Comparison of ENCODE assay signal across 8 mouse cellular contexts in genomic region chr11:69685526-69686148, GRCm38 (mm10). TPM values are rescaled to one million over a fixed set of nuclear protein-coding genes. Genes with fewer than 3 reads are reported as not detected.
DNase-seq lines count a peak whose midpoint lies in the region; ATAC-seq and TF ChIP-seq lines count a peak whose summit lies in the region.

Tnfsf13 (minus strand) TSS chr11:69685784.

- no peak for TF ChIP-seq POLR2A in thymus, adult 2 months (IDR thresholded peaks at IDR 0.05; ENCODE audit: control insufficient read depth, extremely low read depth, insufficient read depth, low read length, poor library complexity)

- no peak within 1 kb of the TSS for H3K4me3 ChIP-seq in thymus, adult 2 months (ENCODE audit: control insufficient read depth, insufficient read depth, low read length)
- no peak within 1 kb of the TSS for H3K4me3 ChIP-seq in embryonic facial prominence, embryonic 10.5 days
- H3K4me3 ChIP-seq in heart, embryonic 10.5 days = no peak within 1 kb of the TSS
- H3K4me3 ChIP-seq in kidney, embryonic 15.5 days (replicated peaks) = no peak within 1 kb of the TSS
- H3K4me3 ChIP-seq in stomach, embryonic 16.5 days (replicated peaks; ENCODE audit: low read length) = no peak within 1 kb of the TSS

- no peak within 1 kb of the TSS for H3K4me2 ChIP-seq in kidney, embryonic 15.5 days
- peak within 1 kb of the TSS; percentile 20; the same call in 1 of the 2 replicates for H3K4me2 ChIP-seq in stomach, embryonic 16.5 days (ENCODE audit: low read depth, low read length)

- H3K27me3 ChIP-seq in thymus, adult 2 months (ENCODE audit: control insufficient read depth, insufficient read depth, low read length) = no peaks in the 10 kb centered on the region
- peaks cover 22% of the 10 kb centered on the region; the same call in 1 of the 2 replicates for H3K27me3 ChIP-seq in embryonic facial prominence, embryonic 10.5 days (replicated peaks; ENCODE audit: low read depth, poor library complexity, severe bottlenecking)
- H3K27me3 ChIP-seq in heart, embryonic 10.5 days (ENCODE audit: insufficient read depth, poor library complexity, severe bottlenecking) = peaks cover 23% of the 10 kb centered on the region
- no peaks in the 10 kb centered on the region for H3K27me3 ChIP-seq in kidney, embryonic 15.5 days
- H3K27me3 ChIP-seq in stomach, embryonic 16.5 days (ENCODE audit: control insufficient read depth, insufficient read depth, low read length) = no peaks in the 10 kb centered on the region

- no peak within 1 kb of the TSS for H3K9ac ChIP-seq in kidney, embryonic 15.5 days
- H3K9ac ChIP-seq in stomach, embryonic 16.5 days (ENCODE audit: low read length) = peak within 1 kb of the TSS; percentile 60

- ATAC-seq in kidney, embryonic 15.5 days (replicated peaks; ENCODE audit: low FRiP score) = no peak
- ATAC-seq in stomach, embryonic 16.5 days (ENCODE audit: insufficient read depth, low FRiP score) = no peak
- no peak for ATAC-seq in frontal cortex, adult (ENCODE audit: low TSS enrichment)

- H3K36me3 ChIP-seq in thymus, adult 2 months (ENCODE audit: control insufficient read depth, insufficient read depth, low read length) = no peaks in the 10 kb centered on the region
- H3K36me3 ChIP-seq in embryonic facial prominence, embryonic 10.5 days (replicated peaks) = no peaks in the 10 kb centered on the region; the same call in 1 of the 2 replicates
- no peaks in the 10 kb centered on the region for H3K36me3 ChIP-seq in heart, embryonic 10.5 days
- no peaks in the 10 kb centered on the region for H3K36me3 ChIP-seq in kidney, embryonic 15.5 days
- no peaks in the 10 kb centered on the region for H3K36me3 ChIP-seq in stomach, embryonic 16.5 days (ENCODE audit: control insufficient read depth, insufficient read depth, low read length)

- no peak for TF ChIP-seq CTCF in thymus, adult 2 months (IDR thresholded peaks at IDR 0.05; ENCODE audit: borderline replicate concordance, control insufficient read depth, extremely low read depth, insufficient read depth, low read length, poor library complexity)

- 79% methylated on average over 10 of the region's 10 CpGs for WGBS in thymus, adult 2 months
- 76% methylated on average over 10 of the region's 10 CpGs for WGBS in embryonic facial prominence, embryonic 10.5 days
- WGBS in heart, embryonic 10.5 days = 78% methylated on average over 10 of the region's 10 CpGs
- whole genome bisulfite sequencing in kidney, embryonic 15.5 days = 73% methylated on average over 10 of the region's 10 CpGs
- WGBS in stomach, embryonic 16.5 days = 58% methylated on average over 10 of the region's 10 CpGs

- H3K27ac ChIP-seq in thymus, adult 2 months (ENCODE audit: control insufficient read depth, insufficient read depth, low read length) = peak within 1 kb of the TSS; percentile 28; the same call in 1 of the 2 replicates
- 0 out of 2 replicates have a peak within 1 kb of the TSS, but pooled peaks have one; percentile 94 for H3K27ac ChIP-seq in embryonic facial prominence, embryonic 10.5 days (replicated peaks)
- 0 out of 2 replicates have a peak within 1 kb of the TSS, but pooled peaks have one; percentile 43 for H3K27ac ChIP-seq in heart, embryonic 10.5 days
- H3K27ac ChIP-seq in kidney, embryonic 15.5 days = peak within 1 kb of the TSS; percentile 79
- peak within 1 kb of the TSS; percentile 89 for H3K27ac ChIP-seq in stomach, embryonic 16.5 days (ENCODE audit: low read length)

- H3K4me1 ChIP-seq in thymus, adult 2 months (replicated peaks; ENCODE audit: control insufficient read depth, insufficient read depth, low read length) = peaks cover 6% of the 10 kb centered on the region
- peaks cover 41% of the 10 kb centered on the region for H3K4me1 ChIP-seq in embryonic facial prominence, embryonic 10.5 days
- peaks cover 26% of the 10 kb centered on the region for H3K4me1 ChIP-seq in heart, embryonic 10.5 days
- peaks cover 41% of the 10 kb centered on the region for H3K4me1 ChIP-seq in kidney, embryonic 15.5 days
- H3K4me1 ChIP-seq in stomach, embryonic 16.5 days (ENCODE audit: control insufficient read depth, insufficient read depth, low read length) = peaks cover 35% of the 10 kb centered on the region

- DNase-seq in thymus, adult 2 months = no peak
- DNase-seq in thymus, postnatal 25 days = no peak
- no peak for DNase-seq in embryonic facial prominence, embryonic 10.5 days (ENCODE audit: low spot score)
- no peak for DNase-seq in heart, embryonic 10.5 days (ENCODE audit: low spot score)
- DNase-seq in lung, postnatal 14 days = peak; percentile 86

- no peaks in the 10 kb centered on the region for H3K9me3 ChIP-seq in embryonic facial prominence, embryonic 10.5 days
- H3K9me3 ChIP-seq in heart, embryonic 10.5 days = no peaks in the 10 kb centered on the region
- no peaks in the 10 kb centered on the region for H3K9me3 ChIP-seq in kidney, embryonic 15.5 days (replicated peaks)
- H3K9me3 ChIP-seq in stomach, embryonic 16.5 days (replicated peaks; ENCODE audit: control insufficient read depth, low read length) = no peaks in the 10 kb centered on the region

RNA-seq across cellular contexts. Expression of gene Tnfsf13, which starts in this region (rescaled TPM):
- 2.2 and 3.0 TPM in 2 replicates for polyA plus RNA-seq in thymus, adult 2 months (2012; rRNA removed)
- 0.15 TPM in 1 of 2 replicates, not detected in the other for polyA plus RNA-seq in embryonic facial prominence, embryonic 10.5 days (2016; fragmentation: Nextera tagmentation; extraction: Ambion mirVana)
- polyA plus RNA-seq in heart, embryonic 10.5 days (2016; fragmentation: Nextera tagmentation; extraction: Ambion mirVana) = 0.25 TPM in 1 of 2 replicates, not detected in the other
- polyA plus RNA-seq in kidney, embryonic 15.5 days (2015; fragmentation: Nextera tagmentation; extraction: Ambion mirVana) = 0.45 and 0.53 TPM in 2 replicates
- 0.59 and 1.0 TPM in 2 replicates for polyA plus RNA-seq in stomach, embryonic 16.5 days (2015; fragmentation: Nextera tagmentation; extraction: Ambion mirVana)

Comparison
In these comparisons a context has a peak if more than half of its experiments do, and no peak if none do; other contexts are left out.
1. H3K27ac ChIP-seq: peak in every context shown above with its lines; median percentile 94 in embryonic facial prominence, embryonic 10.5 days; 89 in stomach, embryonic 16.5 days; 79 in kidney, embryonic 15.5 days; 43 in heart, embryonic 10.5 days; 28 in thymus, adult 2 months.